Mouse (Mus musculus): ENCODE data around the gene Gm17387. TPM values are rescaled to one million over a fixed set of nuclear protein-coding genes. Genes with fewer than 3 reads are reported as not detected.

Gene Gm17387
- total RNA-seq, 2 experiments from 2014 or later = not detected

DNA sequence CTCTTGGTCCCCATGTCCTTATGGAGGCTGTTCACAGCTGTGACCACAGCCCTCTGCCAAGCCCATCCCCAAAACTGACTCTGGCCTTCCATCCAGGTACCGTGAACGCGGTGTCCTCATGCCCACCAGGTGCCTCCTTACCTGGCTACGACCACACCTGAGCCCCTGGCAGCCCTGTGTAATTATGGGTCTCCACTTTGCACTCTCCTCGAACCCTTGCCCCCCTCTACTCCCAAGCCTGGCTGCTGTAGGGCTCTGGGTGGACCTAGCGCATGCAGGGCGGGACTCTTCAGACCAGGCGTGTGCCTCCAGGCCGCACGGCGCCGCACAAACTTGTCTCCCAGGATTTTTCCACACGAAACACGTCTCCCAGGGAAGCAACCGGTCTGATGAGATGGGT is 48.9 kb downstream of the Gm17387 start, which contains the start of gene Pkp3:
Pkp3 (plus strand) TSS at position 378 of the 400 bp plus-strand sequence.
- no peak for DNase-seq

GRCm38 (mm10) chr7:141078876-141079275 is 49.9 kb downstream of the Gm17387 start:
- DNase-seq = no peak

Other genes starting within 250 kb of the Gm17387 start
- under 1 TPM; 0.18 to 0.24 TPM for gene Syce1, start 241.3 kb upstream of the Gm17387 start, total RNA-seq (2021)
- under 1 TPM; 0.76 to 0.97 TPM for gene Zfp941, start 207.0 kb upstream of the Gm17387 start, total RNA-seq (2021)
- gene Urah, start 194.1 kb upstream of the Gm17387 start, total RNA-seq (2021) = not detected
- 10 to 100 TPM in 1 of 2 experiments, 1 to 10 TPM in 1; 9.7 to 10.6 TPM for gene Scgb1c1, start 183.6 kb upstream of the Gm17387 start, total RNA-seq (2021)
- not detected for gene Odf3, start 181.3 kb upstream of the Gm17387 start, total RNA-seq (2021)
- gene Gm45785, start 172.8 kb upstream of the Gm17387 start, total RNA-seq (2021) = under 1 TPM in 1 of 2 experiments, not detected in 1; 0.29 TPM
- 10 to 100 TPM; 25.2 to 32.3 TPM for gene Ric8a, start 172.2 kb upstream of the Gm17387 start, total RNA-seq (2021)
- 10 to 100 TPM; 13.5 to 15.9 TPM for gene Bet1l, start 171.6 kb upstream of the Gm17387 start, total RNA-seq (2021)
- gene Psmd13, start 147.2 kb upstream of the Gm17387 start, total RNA-seq (2021) = 100 to 1,000 TPM; 119 to 120 TPM
- gene Sirt3, start 146.8 kb upstream of the Gm17387 start, total RNA-seq (2021) = 10 to 100 TPM; 45.1 to 49.1 TPM
- gene Cox8b, start 128.7 kb upstream of the Gm17387 start, total RNA-seq (2021) = 1,000 to 10,000 TPM; 1,034 to 1,156 TPM
- gene Nlrp6, start 108.2 kb upstream of the Gm17387 start, total RNA-seq (2021) = not detected
- gene Pgghg, start 87.7 kb upstream of the Gm17387 start, total RNA-seq (2021) = 1 to 10 TPM; 8.4 to 8.7 TPM
- gene Ifitm5, start 78.8 kb upstream of the Gm17387 start, total RNA-seq (2021) = 1 to 10 TPM in 1 of 2 experiments, under 1 TPM in 1; 0.72 to 1.4 TPM
- gene Gm45717, start 73.2 kb upstream of the Gm17387 start, total RNA-seq (2021) = not detected
- 100 to 1,000 TPM; 178 to 182 TPM for gene Ifitm2, start 73.1 kb upstream of the Gm17387 start, total RNA-seq (2021)
- gene Ifitm1, start 61.9 kb upstream of the Gm17387 start, total RNA-seq (2021) = 1 to 10 TPM; 2.6 to 3.0 TPM
- gene Ifitm3, start 18.4 kb upstream of the Gm17387 start, total RNA-seq (2021) = 10 to 100 TPM; 79.3 to 83.8 TPM
- gene Ifitm6, start 11.2 kb upstream of the Gm17387 start, total RNA-seq (2021) = under 1 TPM in 1 of 2 experiments, not detected in 1; 0.56 TPM
- gene B4galnt4, start 32.0 kb downstream of the Gm17387 start, total RNA-seq (2021) = under 1 TPM; 0.26 to 0.54 TPM
- gene Pkp3, start 49.1 kb downstream of the Gm17387 start, total RNA-seq (2021) = under 1 TPM in 1 of 2 experiments, not detected in 1; 0.23 TPM
- 1 to 10 TPM; 3.3 to 4.3 TPM for gene Sigirr, start 71.4 kb downstream of the Gm17387 start, total RNA-seq (2021)
- gene Ano9, start 88.7 kb downstream of the Gm17387 start, total RNA-seq (2021) = under 1 TPM in 1 of 2 experiments, not detected in 1; 0.20 TPM
- 10 to 100 TPM; 40.2 to 42.5 TPM for gene Ptdss2, start 93.3 kb downstream of the Gm17387 start, total RNA-seq (2021)
- 10 to 100 TPM; 73.9 to 84.0 TPM for gene Rnh1, start 143.7 kb downstream of the Gm17387 start, total RNA-seq (2021)
- 100 to 1,000 TPM; 105 to 119 TPM for gene Hras, start 164.9 kb downstream of the Gm17387 start, total RNA-seq (2021)
- gene Lrrc56, start 165.0 kb downstream of the Gm17387 start, total RNA-seq (2021) = 1 to 10 TPM; 4.3 to 4.5 TPM
- gene Lmntd2, start 184.9 kb downstream of the Gm17387 start, total RNA-seq (2021) = not detected
- 1 to 10 TPM; 4.1 to 6.1 TPM for gene Rassf7, start 186.7 kb downstream of the Gm17387 start, total RNA-seq (2021)
- gene Phrf1, start 199.7 kb downstream of the Gm17387 start, total RNA-seq (2021) = 10 to 100 TPM; 44.3 to 52.2 TPM
- 1 to 10 TPM; 1.3 to 1.4 TPM for gene Irf7, start 237.3 kb downstream of the Gm17387 start, total RNA-seq (2021)
- not detected for gene Cdhr5, start 247.7 kb downstream of the Gm17387 start, total RNA-seq (2021)

Data from heart, postnatal 4 days (tissue).